Mouse (Mus musculus) embryonic fibroblast, embryonic 13.5 days (primary cell): ENCODE measurements around the gene Atp6v0c. TPM values are rescaled to one million over a fixed set of nuclear protein-coding genes. Genes with fewer than 3 reads are reported as not detected.
"Not testable (repeated sequence)": the region's sequence is repeated elsewhere in the genome, so short reads cannot be mapped to it uniquely, and the experiment has no call there.

Experiments
- H3K27ac ChIP-seq: 2 replicates; pipeline ENCODE4 v1.5.1; 2012; ENCODE audit warnings: low read length, control low read depth, inconsistent platforms; ENCODE audit not compliant: insufficient read depth
- H3K4me1 ChIP-seq: 2 replicates; pipeline ENCODE4 v1.6.1; 2011; ENCODE audit warnings: low read length; ENCODE audit not compliant: control insufficient read depth, insufficient read depth
- H3K4me3 ChIP-seq: 2 replicates; pipeline ENCODE4 v1.5.1; 2011; ENCODE audit warnings: mild to moderate bottlenecking, control low read depth, low read length; ENCODE audit not compliant: insufficient read depth
- CTCF ChIP-seq: IDR thresholded peaks from 2 replicates; pipeline ENCODE4 v1.5.1; 2011; ENCODE audit warnings: mild to moderate bottlenecking, control low read depth, low read length, moderate library complexity, borderline replicate concordance; ENCODE audit not compliant: insufficient read depth
- POLR2A ChIP-seq: IDR thresholded peaks from 2 replicates; pipeline ENCODE4 v1.6.1; 2011; ENCODE audit warnings: low read depth, mild to moderate bottlenecking, control low read depth, low read length, moderate library complexity
- polyA plus RNA-seq: library from polyadenylated mRNA; stranded (reverse); fragments of >200 nt; gene quantifications from 2 replicates; pipeline ENCODE4 v1.2.4, GENCODE M21; 2011; ENCODE audit warnings: low read depth; ENCODE audit not compliant: missing spikeins, insufficient read length

Atp6v0c gene
- polyA plus RNA-seq, 1 experiment, result 382 TPM

DNA sequence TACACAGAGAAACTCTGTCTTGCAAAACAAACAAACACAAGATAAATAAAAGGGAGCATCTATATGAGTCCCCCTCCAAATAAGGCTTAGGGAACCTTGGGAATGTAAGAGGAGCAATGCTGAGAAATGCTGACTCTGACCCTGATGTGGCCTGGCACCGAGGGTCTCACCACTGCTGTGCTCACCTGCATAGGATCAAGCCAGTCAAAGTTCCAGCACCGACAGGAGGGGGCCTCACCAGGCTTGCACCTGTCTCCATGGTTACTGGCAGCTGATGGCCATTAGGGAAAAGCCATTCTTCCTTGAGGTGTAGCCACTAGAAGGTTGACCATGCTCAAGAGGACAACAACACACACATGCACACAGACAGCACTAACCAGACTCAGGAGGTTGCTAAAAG is 26.6 kb downstream of the Atp6v0c start:
- Histone ChIP-seq H3K4me3 (no peak overlapping the region), H3K4me1 (peaks cover 8% of the 10 kb centered on the region), H3K27ac (no peak overlapping the region)
- TF ChIP-seq POLR2A (no peak), CTCF (no peak)

DNA sequence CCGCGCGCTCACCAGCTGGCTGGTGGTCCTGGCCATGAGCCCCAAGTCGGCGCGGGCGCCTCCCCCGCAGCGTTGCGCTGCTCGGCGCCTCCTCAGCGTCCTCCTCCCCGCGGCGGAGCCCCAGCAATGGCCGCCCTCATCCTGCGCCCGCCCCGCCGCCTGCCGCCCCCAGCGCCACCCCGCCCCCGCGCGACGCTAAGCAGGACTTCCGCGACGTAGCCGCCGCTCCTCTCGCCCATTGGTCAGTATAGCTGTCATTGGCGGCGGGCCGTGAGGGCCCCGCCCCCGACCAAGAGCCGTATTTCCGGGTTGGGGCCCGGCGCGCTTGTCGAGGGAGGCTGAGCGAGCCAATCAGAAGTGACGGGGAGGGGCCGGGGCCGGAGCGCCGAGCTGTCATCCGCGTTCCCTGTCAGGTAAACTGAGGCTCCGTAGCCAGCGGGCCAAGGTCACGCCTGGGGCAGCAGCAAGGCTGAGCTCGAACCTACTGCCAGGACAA is 28.0 kb downstream of the Atp6v0c start:
- Histone ChIP-seq H3K4me3 (peak overlapping the region; percentile 92), H3K27ac (peak overlapping the region; percentile 55), H3K4me1 (peaks cover 16% of the 10 kb centered on the region)
- TF ChIP-seq POLR2A (peak; percentile 56), CTCF (no peak)

DNA sequence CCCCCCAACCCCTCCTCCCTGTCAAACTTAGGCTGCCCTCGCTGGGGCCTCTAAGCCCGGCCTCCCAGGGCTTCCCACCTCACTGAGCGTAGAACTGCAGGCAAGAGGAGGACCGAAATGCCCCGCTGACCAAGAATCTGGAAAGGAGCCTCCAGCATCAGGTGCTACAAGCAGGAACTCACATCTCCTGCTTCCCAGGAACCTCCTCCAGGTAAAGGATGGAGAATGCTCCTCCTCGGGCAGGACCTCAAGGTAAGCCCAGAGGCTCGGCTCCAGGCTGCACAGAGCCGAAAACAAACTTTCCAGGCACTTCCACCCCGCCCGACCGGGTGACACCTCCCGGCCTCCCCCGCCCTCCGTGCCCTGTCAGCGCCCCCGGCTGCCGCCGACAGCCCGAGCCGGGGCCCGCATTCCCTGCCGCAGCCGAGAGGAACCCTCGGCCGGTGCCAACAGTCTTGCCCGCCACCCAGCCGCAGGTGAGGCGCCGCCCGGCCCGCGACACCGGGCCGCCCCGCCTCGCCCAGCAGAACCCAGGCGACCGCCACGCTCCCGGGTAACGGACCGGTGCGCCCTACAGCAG is 28.6 kb downstream of the Atp6v0c start:
- 0 out of 2 replicates have a peak, but pooled peaks have one; percentile 28 for TF ChIP-seq POLR2A
- no peak for TF ChIP-seq CTCF
- peak overlapping the region; percentile 92 for H3K4me3 ChIP-seq
- peaks cover 16% of the 10 kb centered on the region for H3K4me1 ChIP-seq
- H3K27ac ChIP-seq, result peak overlapping the region; percentile 55

DNA sequence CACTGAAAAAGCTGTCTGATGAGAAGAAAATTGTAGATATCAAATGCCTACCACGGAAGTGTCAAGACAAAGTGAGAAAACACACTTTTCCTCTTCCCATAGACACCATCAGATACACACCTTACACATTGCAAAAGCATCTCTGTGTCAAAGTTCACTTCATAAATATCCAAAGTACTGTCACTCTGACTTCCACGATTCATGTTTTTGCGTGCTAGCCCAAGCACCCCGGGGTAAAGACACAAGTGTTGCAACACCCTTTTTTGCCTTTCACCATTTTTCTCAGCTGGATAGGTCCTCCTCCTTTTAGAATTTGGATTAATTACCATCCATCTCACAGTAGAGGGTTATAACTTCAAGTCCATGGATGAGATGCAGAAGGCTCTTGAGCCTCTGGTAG is 29.5 kb downstream of the Atp6v0c start:
- Histone ChIP-seq H3K4me3 (peak overlapping the region; percentile 92), H3K4me1 (peaks cover 16% of the 10 kb centered on the region), H3K27ac (no peak overlapping the region)
- no peak for TF ChIP-seq POLR2A
- no peak for TF ChIP-seq CTCF

DNA sequence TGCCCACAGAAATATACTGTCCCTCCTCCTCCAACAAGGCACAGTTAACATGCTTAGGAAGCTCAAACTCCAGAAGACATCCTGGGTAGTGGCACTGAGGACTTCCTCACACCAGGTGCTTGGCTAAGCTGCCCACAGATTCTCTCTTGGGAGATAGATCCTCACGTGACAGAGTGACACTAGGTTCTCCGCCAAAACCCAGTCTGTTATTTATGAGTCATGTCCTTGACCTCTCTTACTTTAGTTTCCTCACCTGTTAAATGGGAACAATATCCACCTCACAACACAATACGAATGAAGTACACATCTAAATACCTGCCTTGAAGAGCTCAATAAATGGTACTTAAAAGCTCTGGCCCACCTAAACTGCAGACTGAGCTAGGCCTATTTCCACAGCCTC is 30.2 kb downstream of the Atp6v0c start:
- no peak overlapping the region for H3K4me3 ChIP-seq
- no peak for TF ChIP-seq CTCF
- no peak for TF ChIP-seq POLR2A
- no peak overlapping the region for H3K27ac ChIP-seq
- H3K4me1 ChIP-seq, result peaks cover 17% of the 10 kb centered on the region

GRCm38 (mm10) chr17:24137226-24137880 is 32.1 kb downstream of the Atp6v0c start:
- TF ChIP-seq CTCF (no peak), POLR2A (no peak)
- Histone ChIP-seq H3K4me1 (peaks cover 20% of the 10 kb centered on the region), H3K4me3 (no peak overlapping the region), H3K27ac (no peak overlapping the region)

DNA sequence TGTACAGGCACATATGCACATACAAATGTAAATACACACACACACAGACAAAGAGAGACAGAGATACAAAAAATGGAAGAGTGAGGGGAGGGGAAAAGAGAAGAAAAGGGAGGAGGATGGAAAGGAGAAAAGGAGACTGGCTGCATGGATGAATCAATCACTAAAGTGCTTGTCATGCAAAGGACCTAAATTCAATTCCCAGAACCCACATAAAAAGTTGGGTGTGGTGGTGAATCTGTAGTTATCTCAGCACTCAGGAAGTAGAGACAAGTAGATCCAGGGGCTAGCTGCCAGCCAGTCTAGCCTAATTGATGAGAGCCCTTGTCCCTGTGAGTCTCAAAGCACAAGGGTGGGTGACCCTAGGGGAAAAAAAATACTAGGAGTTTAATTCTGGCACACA is 35.4 kb downstream of the Atp6v0c start:
- H3K4me3 ChIP-seq, result no peak overlapping the region
- H3K27ac ChIP-seq, result no peak overlapping the region; the same call in 1 of the 2 replicates
- H3K4me1 ChIP-seq, result peaks cover 14% of the 10 kb centered on the region
- no peak for TF ChIP-seq POLR2A
- TF ChIP-seq CTCF, result no peak

DNA sequence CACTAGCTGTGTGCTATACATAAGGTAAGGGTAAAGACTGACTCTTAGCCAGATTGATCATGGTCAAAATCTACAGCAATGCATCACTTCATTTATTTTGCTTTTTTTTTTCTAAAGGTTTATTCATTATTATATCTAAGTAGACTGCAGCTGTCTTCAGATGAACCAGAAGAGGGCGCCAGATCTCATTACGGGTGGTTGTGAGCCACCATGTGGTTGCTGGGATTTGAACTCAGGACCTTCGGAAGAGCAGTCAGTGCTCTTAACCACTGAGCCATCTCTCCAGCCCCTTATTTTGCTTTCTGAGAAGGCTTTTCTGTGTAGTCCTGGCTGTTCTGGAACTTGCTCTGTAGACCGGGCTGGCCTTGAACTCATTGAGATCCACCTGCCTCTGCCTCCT is 36.6 kb downstream of the Atp6v0c start:
- not testable (repeated sequence) for H3K4me3 ChIP-seq, H3K27ac ChIP-seq
- peaks cover 14% of the 10 kb centered on the region for H3K4me1 ChIP-seq

DNA sequence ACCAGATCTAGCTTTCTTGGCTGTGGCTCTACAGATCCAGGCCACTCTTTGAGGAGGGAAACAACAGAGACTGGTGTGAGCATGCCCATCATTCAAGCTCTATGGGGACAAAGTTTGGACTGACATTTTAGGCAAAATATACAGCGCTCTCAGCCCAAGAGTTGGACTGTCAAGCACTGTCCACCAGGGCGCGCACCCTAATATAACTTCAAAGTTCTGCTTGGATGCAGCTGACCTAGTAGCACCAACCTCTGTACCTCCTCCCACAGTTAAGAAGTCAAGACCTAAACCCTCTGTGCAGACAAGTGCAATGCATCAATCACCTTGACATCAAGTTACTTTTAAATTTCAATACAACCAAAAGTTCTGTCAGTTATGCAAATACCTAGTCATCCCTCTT is 37.9 kb downstream of the Atp6v0c start:
- no peak for TF ChIP-seq POLR2A
- no peak overlapping the region for H3K4me3 ChIP-seq
- H3K27ac ChIP-seq, result no peak overlapping the region
- H3K4me1 ChIP-seq, result peaks cover 6% of the 10 kb centered on the region; the same call in 1 of the 2 replicates

GRCm38 (mm10) chr17:24129246-24129645 is 40.3 kb downstream of the Atp6v0c start:
- not testable (repeated sequence) for H3K27ac ChIP-seq, H3K4me3 ChIP-seq, H3K4me1 ChIP-seq
